Mouse (Mus musculus): Measurements from ENCODE around the gene Usp20. TPM values are rescaled to one million over a fixed set of nuclear protein-coding genes. Genes with fewer than 3 reads are reported as not detected.

Gene Usp20
- polyA plus RNA-seq (2017; shearing (Covaris generic)), result 10 to 100 TPM; 29.4 to 39.7 TPM

GRCm38 (mm10) chr2:30981790-30982513 lies at the start of gene Usp20, which contains the start of gene BC005624:
Gene Usp20, plus strand, starts transcription at chr2:30982279.
Gene BC005624, minus strand, starts transcription at chr2:30982201.

GRCm38 (mm10) chr2:30952824-30953490 lies 29.1 kb upstream of the Usp20 start, which contains the start of gene Tor1b:
Gene Tor1b, plus strand, starts transcription at chr2:30952959.

GRCm38 (mm10) chr2:30967352-30968327 lies 14.4 kb upstream of the Usp20 start, which contains the start of gene Tor1a:
Gene Tor1a, minus strand, starts transcription at chr2:30967933.

Other genes with a start within 250 kb of the Usp20 start
- gene 1700001O22Rik, start 178.6 kb upstream of the Usp20 start, polyA plus RNA-seq (2017; shearing (Covaris generic)), result 1 to 10 TPM; 2.5 to 3.1 TPM
- 10 to 100 TPM; 27.8 to 32.6 TPM for gene Ntmt1, start 174.5 kb upstream of the Usp20 start, polyA plus RNA-seq (2017; shearing (Covaris generic))
- 10 to 100 TPM; 50.9 to 65.4 TPM for gene Asb6, start 151.9 kb upstream of the Usp20 start, polyA plus RNA-seq (2017; shearing (Covaris generic))
- not detected for gene Prrx2, start 147.3 kb upstream of the Usp20 start, polyA plus RNA-seq (2017; shearing (Covaris generic))
- 1 to 10 TPM in 1 of 2 experiments, under 1 TPM in 1; 0.28 to 1.5 TPM for gene Ptges, start 52.4 kb upstream of the Usp20 start, polyA plus RNA-seq (2017; shearing (Covaris generic))
- 10 to 100 TPM; 27.9 to 30.6 TPM for gene Tor1b, start 29.3 kb upstream of the Usp20 start, polyA plus RNA-seq (2017; shearing (Covaris generic))
- gene Tor1a, start 14.3 kb upstream of the Usp20 start, polyA plus RNA-seq (2017; shearing (Covaris generic)), result 100 to 1,000 TPM in 1 of 2 experiments, 10 to 100 TPM in 1; 86.1 to 100 TPM
- gene BC005624, start 78 bp upstream of the Usp20 start, polyA plus RNA-seq (2017; shearing (Covaris generic)), result 10 to 100 TPM; 73.8 to 87.8 TPM
- gene Fnbp1, start 159.7 kb downstream of the Usp20 start, polyA plus RNA-seq (2017; shearing (Covaris generic)), result 100 to 1,000 TPM; 111 to 137 TPM
- gene Gpr107, start 170.0 kb downstream of the Usp20 start, polyA plus RNA-seq (2017; shearing (Covaris generic)), result 10 to 100 TPM; 49.4 to 53.1 TPM